Mouse (Mus musculus): ENCODE results near the gene Xcr1. TPM values are rescaled to one million over a fixed set of nuclear protein-coding genes. Genes with fewer than 3 reads are reported as not detected.

The Xcr1 gene
- polyA plus RNA-seq, 1 experiment from 2014 or later: not detected

- H3K9ac ChIP-seq: no peak overlapping the region
- WGBS: 78% methylated on average over 2 of the region's 2 CpGs
- H3K4me2 ChIP-seq: no peak overlapping the region
- H3K27ac ChIP-seq: no peak overlapping the region
- H3K9me3 ChIP-seq: no peaks in the 10 kb centered on the region
- no peaks in the 10 kb centered on the region for H3K27me3 ChIP-seq (replicated peaks)
- H3K36me3 ChIP-seq: peaks cover 13% of the 10 kb centered on the region; the same call in 1 of the 2 replicates
- H3K4me1 ChIP-seq: no peaks in the 10 kb centered on the region
- H3K4me3 ChIP-seq (replicated peaks): no peak overlapping the region
- ATAC-seq (ENCODE audit: insufficient read depth, low FRiP score, low read depth): no peak
Measured at GRCm38 (mm10) chr9:123814326-123814725, 47.5 kb downstream of the Xcr1 start.

DNA sequence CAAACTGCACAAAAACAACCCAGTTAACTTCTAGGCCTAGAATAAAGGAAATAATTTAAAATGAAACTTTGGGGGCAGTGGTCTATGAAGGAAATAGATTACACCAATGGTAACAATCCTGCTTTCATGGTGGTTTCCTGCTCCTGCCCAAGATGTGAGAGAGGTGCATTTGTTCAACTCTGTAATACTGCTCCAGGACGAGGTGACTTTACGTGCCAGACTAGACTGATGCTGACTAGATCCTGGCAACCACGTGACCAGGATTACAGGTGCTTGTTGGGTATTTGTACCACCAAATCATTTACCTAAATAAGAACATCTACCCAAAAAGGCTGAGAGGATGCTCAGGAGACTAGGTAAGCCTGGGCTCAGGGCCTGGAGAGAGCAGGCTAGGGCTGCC is 50.0 kb downstream of the Xcr1 start:
- Histone ChIP-seq H3K9ac (no peak overlapping the region), H3K27me3 (replicated peaks) (no peaks in the 10 kb centered on the region), H3K9me3 (no peaks in the 10 kb centered on the region), H3K27ac (no peak overlapping the region), H3K4me2 (no peak overlapping the region), H3K4me3 (replicated peaks) (no peak overlapping the region), H3K36me3 (peaks cover 7% of the 10 kb centered on the region; the same call in 1 of the 2 replicates), H3K4me1 (no peaks in the 10 kb centered on the region)
- 88% methylated on average over 3 of the region's 3 CpGs for WGBS
- no peak for ATAC-seq (ENCODE audit: insufficient read depth, low FRiP score, low read depth)

DNA sequence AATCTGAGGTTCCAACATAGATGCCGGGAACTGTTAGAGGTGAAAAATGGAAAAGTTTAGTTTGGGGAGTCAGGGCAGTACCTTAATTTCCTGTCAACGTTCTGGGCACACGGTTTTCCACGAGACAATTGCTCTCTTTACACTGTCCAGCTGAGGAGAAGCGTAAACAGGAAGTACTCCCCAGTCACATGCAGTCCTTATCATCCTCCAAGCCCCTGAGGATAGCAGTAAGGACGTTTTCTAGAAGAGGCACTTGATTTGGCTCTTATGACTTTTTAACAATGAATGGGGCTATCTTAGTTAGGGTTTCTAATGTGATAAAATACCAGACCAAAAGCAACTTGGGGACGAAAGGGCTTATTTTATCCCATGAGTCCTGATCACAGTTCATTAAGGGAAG is 53.2 kb downstream of the Xcr1 start:
- ATAC-seq (ENCODE audit: insufficient read depth, low FRiP score, low read depth): no peak
- Histone ChIP-seq H3K4me3 (replicated peaks) (no peak overlapping the region), H3K27me3 (replicated peaks) (no peaks in the 10 kb centered on the region), H3K36me3 (peaks cover 7% of the 10 kb centered on the region; the same call in 1 of the 2 replicates), H3K27ac (no peak overlapping the region), H3K9me3 (no peaks in the 10 kb centered on the region), H3K4me2 (no peak overlapping the region), H3K4me1 (no peaks in the 10 kb centered on the region), H3K9ac (no peak overlapping the region)
- 46% methylated on average over 7 of the region's 7 CpGs for WGBS

- no peaks in the 10 kb centered on the region for H3K27me3 ChIP-seq (replicated peaks)
- no peaks in the 10 kb centered on the region for H3K9me3 ChIP-seq
- no peak within 1 kb of the TSS for H3K27ac ChIP-seq
- no peak within 1 kb of the TSS for H3K4me3 ChIP-seq (replicated peaks)
- 0 out of 2 replicates have a peak, but pooled peaks cover 6% of the 10 kb centered on the region for H3K36me3 ChIP-seq
- 84% methylated on average over 5 of the region's 5 CpGs for WGBS
- no peaks in the 10 kb centered on the region for H3K4me1 ChIP-seq
- H3K9ac ChIP-seq: no peak within 1 kb of the TSS
- no peak within 1 kb of the TSS for H3K4me2 ChIP-seq
- no peak for ATAC-seq (ENCODE audit: insufficient read depth, low FRiP score, low read depth)
Measured at GRCm38 (mm10) chr9:123806267-123806666, 55.6 kb downstream of the Xcr1 start, which contains the start of gene Cxcr6. Gene Cxcr6 (plus strand): TSS chr9:123806475.

GRCm38 (mm10) chr9:123805241-123805640 is 56.6 kb downstream of the Xcr1 start:
- Histone ChIP-seq H3K9ac (no peak overlapping the region), H3K27ac (no peak overlapping the region), H3K4me1 (no peaks in the 10 kb centered on the region), H3K27me3 (replicated peaks) (no peaks in the 10 kb centered on the region), H3K36me3 (0 out of 2 replicates have a peak, but pooled peaks cover 10% of the 10 kb centered on the region), H3K4me3 (replicated peaks) (no peak overlapping the region), H3K4me2 (no peak overlapping the region), H3K9me3 (no peaks in the 10 kb centered on the region)
- WGBS: 89% methylated on average over 2 of the region's 2 CpGs
- no peak for ATAC-seq (ENCODE audit: insufficient read depth, low FRiP score, low read depth)

DNA sequence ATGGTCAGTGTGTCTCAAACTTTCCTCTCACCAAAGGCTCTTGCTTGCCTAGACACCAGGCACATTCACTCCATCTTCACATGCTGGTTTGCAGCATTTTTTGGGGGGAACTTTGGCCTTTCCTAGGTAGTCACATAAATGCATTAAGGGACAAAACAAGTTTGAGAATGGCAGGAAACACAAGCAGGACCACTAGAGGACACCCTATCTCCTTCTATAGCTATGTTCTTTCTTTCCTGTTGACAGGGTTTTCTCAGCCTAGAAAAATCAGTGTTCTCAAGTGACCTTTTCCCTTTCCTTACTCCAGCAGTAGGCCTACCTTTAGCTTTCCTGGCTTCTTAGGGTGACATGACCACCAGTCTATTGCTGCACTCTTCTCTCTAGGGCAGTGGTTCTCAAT is 58.9 kb downstream of the Xcr1 start:
- Histone ChIP-seq H3K4me2 (no peak overlapping the region), H3K36me3 (0 out of 2 replicates have a peak, but pooled peaks cover 14% of the 10 kb centered on the region)

DNA sequence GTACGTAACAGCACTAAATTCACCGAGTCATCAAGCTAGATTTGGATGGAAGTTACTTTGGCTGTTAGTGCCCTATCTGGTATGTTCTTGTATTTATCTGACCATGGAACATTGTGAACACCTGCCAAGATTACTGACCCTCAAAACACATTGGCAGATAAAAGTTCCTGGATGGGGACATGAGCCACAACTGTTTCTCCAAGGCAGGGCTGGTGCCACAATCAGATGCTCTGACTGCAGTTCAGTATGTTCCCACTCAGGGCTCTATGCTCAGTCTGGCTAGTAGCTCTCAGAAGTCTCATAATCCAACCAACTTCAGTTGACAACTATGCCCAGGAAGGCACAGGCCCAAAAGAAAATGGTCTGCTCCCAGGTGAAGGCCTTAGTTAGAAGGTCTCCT is 59.4 kb downstream of the Xcr1 start:
- 93% methylated on average over 2 of the region's 2 CpGs for WGBS
- 0 out of 2 replicates have a peak, but pooled peaks cover 16% of the 10 kb centered on the region for H3K36me3 ChIP-seq
- H3K4me3 ChIP-seq (replicated peaks): no peak overlapping the region
- H3K9me3 ChIP-seq: no peaks in the 10 kb centered on the region
- H3K9ac ChIP-seq: no peak overlapping the region
- no peaks in the 10 kb centered on the region for H3K27me3 ChIP-seq (replicated peaks)
- no peak overlapping the region for H3K4me2 ChIP-seq
- no peaks in the 10 kb centered on the region for H3K4me1 ChIP-seq
- no peak overlapping the region for H3K27ac ChIP-seq
- no peak for ATAC-seq (ENCODE audit: insufficient read depth, low FRiP score, low read depth)

More for the DNA sequence above, 58.9 kb downstream of the Xcr1 start:
- Histone ChIP-seq H3K9me3 (no peaks in the 10 kb centered on the region), H3K9ac (no peak overlapping the region), H3K4me3 (replicated peaks) (no peak overlapping the region), H3K27ac (no peak overlapping the region), H3K4me1 (no peaks in the 10 kb centered on the region), H3K27me3 (replicated peaks) (no peaks in the 10 kb centered on the region)
- ATAC-seq (ENCODE audit: insufficient read depth, low FRiP score, low read depth): no peak

Other genes starting within 250 kb of the Xcr1 start
- 0.28 and 0.30 TPM in 2 replicates for gene Slc6a20b, start 229.5 kb downstream of the Xcr1 start, polyA plus RNA-seq (2015; fragmentation: Nextera tagmentation; extraction: Ambion mirVana)
- gene Ccr9, start 183.6 kb downstream of the Xcr1 start, polyA plus RNA-seq (2015; fragmentation: Nextera tagmentation; extraction: Ambion mirVana): 0.34 and 0.41 TPM in 2 replicates
- 3.8 and 4.9 TPM in 2 replicates for gene Slc6a20a, start 183.1 kb downstream of the Xcr1 start, polyA plus RNA-seq (2015; fragmentation: Nextera tagmentation; extraction: Ambion mirVana)
- gene Lztfl1, start 144.3 kb downstream of the Xcr1 start, polyA plus RNA-seq (2015; fragmentation: Nextera tagmentation; extraction: Ambion mirVana): 48.4 and 53.3 TPM in 2 replicates
- gene Cxcr6, start 55.6 kb downstream of the Xcr1 start, polyA plus RNA-seq (2015; fragmentation: Nextera tagmentation; extraction: Ambion mirVana): 0.88 and 1.1 TPM in 2 replicates
- 15.6 and 16.3 TPM in 2 replicates for gene Fyco1, start 10.1 kb downstream of the Xcr1 start, polyA plus RNA-seq (2015; fragmentation: Nextera tagmentation; extraction: Ambion mirVana)
- gene Ccr1, start 106.7 kb upstream of the Xcr1 start, polyA plus RNA-seq (2015; fragmentation: Nextera tagmentation; extraction: Ambion mirVana): 4.1 and 4.8 TPM in 2 replicates
- not detected in 2 replicates for gene Ccr1l1, start 116.4 kb upstream of the Xcr1 start, polyA plus RNA-seq (2015; fragmentation: Nextera tagmentation; extraction: Ambion mirVana)
- 0.13 and 0.18 TPM in 2 replicates for gene Ccr3, start 159.9 kb upstream of the Xcr1 start, polyA plus RNA-seq (2015; fragmentation: Nextera tagmentation; extraction: Ambion mirVana)
- 6.8 and 7.4 TPM in 2 replicates for gene Ccr2, start 239.9 kb upstream of the Xcr1 start, polyA plus RNA-seq (2015; fragmentation: Nextera tagmentation; extraction: Ambion mirVana)

All from stomach, embryonic 15.5 days (tissue).